Mouse (Mus musculus): ENCODE results near the gene P2ry13.

- no peak for TF ChIP-seq ZC3H11A (IDR thresholded peaks at IDR 0.05; ENCODE audit: borderline replicate concordance, low read depth, low read length)
- no peak for TF ChIP-seq ZNF384 (IDR thresholded peaks at IDR 0.05; ENCODE audit: low read depth, low read length)
- TF ChIP-seq HCFC1 (IDR thresholded peaks at IDR 0.05; ENCODE audit: borderline replicate concordance, insufficient read depth, low read length) = no peak
- TF ChIP-seq CHD2 (IDR thresholded peaks at IDR 0.05; ENCODE audit: low read depth, low read length) = no peak
- TF ChIP-seq MAFK (IDR thresholded peaks at IDR 0.05; ENCODE audit: insufficient read depth, low read depth, low read length) = no peak
Measured at GRCm38 (mm10) chr3:59227696-59228095, 17.0 kb upstream of the P2ry13 start.
